Mouse (Mus musculus) mouse trophoblast stem cell (cell line): ENCODE results near the gene Egfl6.
"Not testable (repeated sequence)": the region's sequence is repeated elsewhere in the genome, so short reads cannot be mapped to it uniquely, and the experiment has no call there.

ENCODE experiments used
- in situ Hi-C, 2 experiments: fragments of 300-500 bp; cut with MseI, MboI; formaldehyde crosslinking; loops; 2 replicates in 1 of 2; 3 replicates in 1 of 2; pipeline ENCODE4 v1.15.1; 2025

Gene Egfl6

DNA sequence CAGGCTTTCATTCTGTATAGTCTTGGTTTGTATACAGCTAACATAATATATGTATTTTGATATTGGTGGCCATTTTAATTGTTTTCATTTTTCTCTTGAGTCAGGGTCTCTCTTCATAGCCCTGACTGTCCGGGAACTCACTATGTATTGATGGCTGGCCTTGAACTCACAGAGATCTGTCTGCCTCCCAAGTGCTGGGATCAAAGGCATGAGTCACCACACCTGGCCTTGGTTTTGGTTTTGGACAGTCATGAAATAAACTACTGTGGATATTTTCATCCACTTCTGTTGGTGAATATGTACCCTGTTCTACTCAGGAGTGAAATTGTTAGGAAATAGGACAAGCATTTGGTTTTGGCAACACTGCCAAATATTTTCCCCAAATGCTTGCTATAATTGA, 68.9 kb downstream of the Egfl6 start:
- in situ Hi-C loops, result no loop called here

DNA sequence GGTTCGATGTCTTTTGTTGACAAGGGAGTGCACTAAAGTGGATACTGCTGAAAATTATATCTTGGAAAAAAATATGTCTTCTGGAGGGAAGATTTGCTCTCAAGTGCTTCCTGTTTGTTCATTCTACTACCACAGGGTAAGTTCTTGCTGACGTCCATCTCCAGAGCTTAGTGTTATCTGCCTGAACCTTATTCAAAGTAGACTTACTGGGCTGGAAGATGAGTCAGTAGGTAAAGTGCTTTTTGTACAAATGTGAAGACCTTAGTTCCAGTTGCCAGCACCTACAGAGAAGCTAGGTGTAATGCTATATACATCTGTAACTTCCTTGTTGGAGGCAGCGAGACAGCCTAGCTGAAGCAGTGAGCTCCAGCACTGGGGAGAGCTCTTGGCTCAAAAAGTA, 69.6 kb downstream of the Egfl6 start:
- in situ Hi-C loops, result no loop called here

DNA sequence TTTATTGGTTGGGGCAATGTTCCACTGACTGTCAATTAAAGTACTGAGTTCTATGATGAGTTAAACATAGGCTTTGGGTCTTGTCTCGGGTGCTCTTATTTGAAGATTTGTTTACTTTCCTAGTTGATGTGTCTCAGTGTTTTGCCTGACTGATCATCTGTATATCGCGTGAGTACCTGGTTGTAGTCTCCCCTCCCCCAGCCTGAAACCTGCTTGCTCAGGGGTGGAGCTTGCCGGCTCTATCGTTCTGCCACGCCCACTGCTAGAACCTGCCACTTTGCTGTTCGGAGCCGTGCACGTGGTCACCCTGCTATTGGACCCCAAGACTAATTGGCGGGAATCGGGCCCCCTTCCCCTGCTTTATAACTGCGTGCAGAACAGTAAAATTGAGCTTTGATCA, 71.5 kb downstream of the Egfl6 start:
- in situ Hi-C loops, result not testable (repeated sequence)

- in situ Hi-C loops, result no loop called here
Observed at GRCm38 (mm10) chrX:166512071-166512470, 73.4 kb downstream of the Egfl6 start.

GRCm38 (mm10) chrX:166511107-166511506, 74.4 kb downstream of the Egfl6 start:
- in situ Hi-C loops, result no loop called here

GRCm38 (mm10) chrX:166509761-166510738, 75.5 kb downstream of the Egfl6 start:
- in situ Hi-C loops, result no loop called here

DNA sequence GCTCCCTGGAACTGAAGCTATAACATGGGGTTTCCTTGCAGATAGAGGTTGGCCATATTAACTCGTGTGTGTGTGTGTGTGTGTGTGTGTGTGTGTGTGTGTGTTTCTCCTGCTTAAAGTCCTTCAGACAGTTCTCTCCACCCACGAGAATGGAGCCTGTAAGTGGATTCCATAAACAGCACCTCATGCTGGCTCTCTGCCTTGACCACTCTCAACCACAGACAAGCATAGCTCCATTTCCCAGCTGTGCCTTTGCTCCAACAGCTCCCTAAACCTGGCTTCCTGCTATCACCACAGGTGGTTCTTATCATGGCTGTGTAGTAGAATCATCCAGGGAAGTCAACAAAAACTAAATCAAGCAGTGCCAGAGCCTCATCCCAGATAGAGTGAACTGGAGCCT, 81.1 kb downstream of the Egfl6 start:
- in situ Hi-C loops, result no loop called here

GRCm38 (mm10) chrX:166499496-166500190, 85.9 kb downstream of the Egfl6 start:
- in situ Hi-C loops, result no loop called here

- in situ Hi-C loops, result no loop called here
Observed at GRCm38 (mm10) chrX:166497771-166498170, 87.7 kb downstream of the Egfl6 start.

DNA sequence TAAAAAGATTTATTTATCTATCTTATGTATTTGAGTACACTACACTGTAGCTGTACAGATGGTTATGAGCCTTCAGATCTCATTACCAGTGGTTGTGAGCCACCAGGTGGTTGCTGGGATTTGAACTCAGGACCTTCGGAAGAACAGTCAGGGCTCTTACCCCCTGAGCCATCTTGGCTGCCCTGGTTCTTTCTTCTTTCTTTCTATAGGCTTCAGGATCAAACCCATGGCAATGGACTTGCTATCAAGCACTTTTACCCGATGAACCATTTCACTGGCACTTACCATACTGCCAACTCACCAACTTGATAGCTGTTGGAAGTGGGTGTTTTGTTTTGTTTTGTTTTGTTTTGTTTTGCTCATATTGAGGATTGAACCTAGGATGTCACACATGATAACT, 90.5 kb downstream of the Egfl6 start:
- in situ Hi-C loops, result no loop called here

DNA sequence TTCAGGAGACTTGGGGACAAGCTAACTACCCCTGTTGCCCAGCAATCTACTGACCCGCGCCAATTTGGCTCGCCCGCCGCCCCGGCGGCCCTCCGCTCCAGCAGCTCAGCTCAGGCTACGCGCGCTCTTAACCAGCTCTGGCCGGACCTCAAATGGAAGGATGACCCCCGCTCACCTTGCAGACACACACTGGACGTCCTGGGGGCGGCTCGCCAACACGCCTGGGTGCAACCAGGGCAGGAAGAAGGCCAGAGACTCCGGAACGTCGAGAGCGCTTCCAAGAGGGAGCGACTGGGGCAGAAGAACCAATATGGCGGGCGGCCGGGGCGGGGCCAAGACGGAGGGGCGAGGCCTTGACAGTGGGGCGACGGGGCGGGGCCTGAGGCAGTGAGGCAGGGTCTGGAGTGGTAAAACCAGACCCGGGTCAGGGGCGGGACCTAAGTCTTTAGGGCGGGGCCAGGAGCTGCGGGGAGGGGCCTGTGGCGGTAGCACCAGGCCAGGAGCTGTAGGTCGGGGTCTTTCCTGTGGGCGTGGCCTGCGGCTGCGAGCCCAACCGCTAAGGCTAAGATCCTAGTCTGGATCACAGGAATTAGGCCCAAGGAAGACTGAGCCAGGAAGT, 106.0 kb downstream of the Egfl6 start, which contains the start of gene Rab9:
Gene Rab9 (minus strand): TSS at position 503 of the 619 bp plus-strand sequence.
- in situ Hi-C loops, result no loop called here

GRCm38 (mm10) chrX:166478631-166479364, 106.7 kb downstream of the Egfl6 start:
- in situ Hi-C loops, result no loop called here

GRCm38 (mm10) chrX:166477393-166477792, 108.1 kb downstream of the Egfl6 start:
- in situ Hi-C loops, result no loop called here
